16 mouse cellular contexts compared by ENCODE assay signal in genomic region chr8:109808120-109808447, GRCm38 (mm10). TPM values are rescaled to one million over a fixed set of nuclear protein-coding genes. Genes with fewer than 3 reads are reported as not detected.
DNase-seq lines count a peak whose midpoint lies in the region; ATAC-seq and TF ChIP-seq lines count a peak whose summit lies in the region.
"Had no signal": no experiment of that assay in that cellular context is flagged by ENCODE, and none has a peak within 500 bp of the region (broad histone marks: within the 10 kb centered on the region; RNA-seq: fewer than 3 reads in every experiment).

No protein-coding gene starts in this region.

- H3K27ac ChIP-seq in heart, adult 2 months = no peak overlapping the region
- no peak overlapping the region for H3K27ac ChIP-seq in liver, postnatal 0 days (ENCODE audit: low read depth)
- no peak overlapping the region for H3K27ac ChIP-seq in liver, embryonic 11.5 days (ENCODE audit: low read depth, low read length)
- H3K27ac ChIP-seq: embryonic facial prominence, embryonic 13.5 days; forebrain, embryonic 13.5 days; heart, embryonic 10.5 days; kidney, embryonic 15.5 days had no signal

- no peak overlapping the region for H3K9ac ChIP-seq in heart, adult 2 months (ENCODE audit: low read depth, low read length)
- no peak overlapping the region for H3K9ac ChIP-seq in liver, postnatal 0 days (replicated peaks)
- H3K9ac ChIP-seq in liver, embryonic 11.5 days (ENCODE audit: low read depth, low read length) = no peak overlapping the region
- H3K9ac ChIP-seq: embryonic facial prominence, embryonic 13.5 days; forebrain, embryonic 13.5 days; kidney, embryonic 15.5 days had no signal

- intact Hi-C loops in heart, adult 2 months (cut with DNase I) = no loop called here

- peak; percentile 42 for TF ChIP-seq CTCF in heart, adult 2 months (IDR thresholded peaks at IDR 0.05)
- TF ChIP-seq CTCF in liver, postnatal 0 days (IDR thresholded peaks at IDR 0.05; ENCODE audit: low read depth) = peak; percentile 38

- no peak overlapping the region for H3K4me3 ChIP-seq in heart, adult 2 months
- H3K4me3 ChIP-seq in liver, postnatal 0 days (ENCODE audit: low read depth, low read length) = no peak overlapping the region
- no peak overlapping the region for H3K4me3 ChIP-seq in liver, embryonic 11.5 days (ENCODE audit: low read depth, low read length)
- H3K4me3 ChIP-seq: embryonic facial prominence, embryonic 13.5 days; forebrain, embryonic 13.5 days; heart, embryonic 10.5 days; kidney, embryonic 15.5 days had no signal

- H3K36me3 ChIP-seq in heart, adult 2 months (ENCODE audit: control insufficient read depth, insufficient read depth, low read length) = peaks cover 20% of the 10 kb centered on the region
- H3K36me3 ChIP-seq in liver, postnatal 0 days (replicated peaks; ENCODE audit: insufficient read depth, low read length) = peaks cover 11% of the 10 kb centered on the region
- H3K36me3 ChIP-seq in liver, embryonic 11.5 days (ENCODE audit: control insufficient read depth, insufficient read depth, low read length) = 0 out of 2 replicates have a peak, but pooled peaks cover 2% of the 10 kb centered on the region

- TF ChIP-seq POLR2A in heart, adult 2 months (IDR thresholded peaks at IDR 0.05; ENCODE audit: insufficient read depth, low read depth, low read length) = no peak

- H3K79me2 ChIP-seq in heart, adult 2 months (replicated peaks; ENCODE audit: control insufficient read depth, insufficient read depth, low read length) = peaks cover 3% of the 10 kb centered on the region; the same call in 1 of the 2 replicates

- no peak for TF ChIP-seq EP300 in heart, adult 2 months (IDR thresholded peaks at IDR 0.05; ENCODE audit: insufficient read depth, low read depth, low read length)
- TF ChIP-seq EP300 in liver, postnatal 0 days (IDR thresholded peaks at IDR 0.05; ENCODE audit: low read depth) = no peak

- peaks cover 5% of the 10 kb centered on the region for H3K4me1 ChIP-seq in heart, adult 2 months (ENCODE audit: control insufficient read depth, insufficient read depth, low read length)
- peaks cover 9% of the 10 kb centered on the region for H3K4me1 ChIP-seq in liver, postnatal 0 days (ENCODE audit: insufficient read depth)
- H3K4me1 ChIP-seq in liver, embryonic 11.5 days (replicated peaks; ENCODE audit: control insufficient read depth, insufficient read depth, low read length) = no peaks in the 10 kb centered on the region
- H3K4me1 ChIP-seq: forebrain, embryonic 13.5 days had no signal

- H3K27me3 ChIP-seq in heart, adult 2 months (ENCODE audit: control insufficient read depth, insufficient read depth, low read length) = no peaks in the 10 kb centered on the region
- H3K27me3 ChIP-seq in liver, postnatal 0 days (ENCODE audit: insufficient read depth, low read length) = no peaks in the 10 kb centered on the region
- no peaks in the 10 kb centered on the region for H3K27me3 ChIP-seq in liver, embryonic 11.5 days (replicated peaks; ENCODE audit: control insufficient read depth, insufficient read depth, low read length)
- H3K27me3 ChIP-seq: embryonic facial prominence, embryonic 13.5 days; forebrain, embryonic 13.5 days; kidney, embryonic 15.5 days had no signal

- H3K4me2 ChIP-seq in liver, postnatal 0 days (ENCODE audit: low read depth, low read length) = no peak overlapping the region
- no peak overlapping the region for H3K4me2 ChIP-seq in liver, embryonic 11.5 days
- H3K4me2 ChIP-seq: embryonic facial prominence, embryonic 13.5 days; forebrain, embryonic 13.5 days; kidney, embryonic 15.5 days had no signal

- no peak for ATAC-seq in liver, postnatal 0 days
- no peak for ATAC-seq in liver, embryonic 11.5 days (replicated peaks; ENCODE audit: low FRiP score)
- peak; percentile 78; the same call in 1 of the 2 replicates for ATAC-seq in megakaryocyte-erythroid progenitor cell, adult 5-6 weeks (replicated peaks; ENCODE audit: low FRiP score, low TSS enrichment, poor library complexity, severe bottlenecking)
- ATAC-seq: forebrain, embryonic 13.5 days; hindbrain, embryonic 16.5 days; midbrain, embryonic 16.5 days had no signal

- no peaks in the 10 kb centered on the region for H3K9me3 ChIP-seq in liver, postnatal 0 days (ENCODE audit: low read length)
- no peaks in the 10 kb centered on the region for H3K9me3 ChIP-seq in liver, embryonic 11.5 days (ENCODE audit: control insufficient read depth, low read length)
- H3K9me3 ChIP-seq: embryonic facial prominence, embryonic 13.5 days; forebrain, embryonic 13.5 days; heart, embryonic 10.5 days; kidney, embryonic 15.5 days had no signal

- DNase-seq in heart, adult 2 months = no peak
- no peak for DNase-seq in heart, adult 18-20 months
- DNase-seq in liver, postnatal 0 days = no peak
- DNase-seq in liver, embryonic 11.5 days (ENCODE audit: low spot score) = no peak
- peak; percentile 25 for DNase-seq in R1 (ENCODE audit: low read depth, low spot score)
- no peak for DNase-seq in right cerebral cortex, adult 18-20 months
- no peak for DNase-seq in embryo, embryonic 9.5 days (ENCODE audit: extremely low spot score)
- DNase-seq: cerebellum, postnatal 36 days; thymus, adult 2 months had no signal

RNA-seq across cellular contexts. Expression of gene Ap1g1, which starts 29.7 kb away (rescaled TPM):
- 10 to 100 TPM; 38.3 to 39.0 TPM for total RNA-seq in heart, adult 2 months (2021)
- 20.4 and 39.3 TPM in 2 replicates for polyA plus RNA-seq in heart, adult 2 months (2012; rRNA removed)
- total RNA-seq in heart, adult 18-20 months (2021) = 10 to 100 TPM; 35.0 to 38.8 TPM
- polyA plus RNA-seq in liver, postnatal 0 days (2015; fragmentation: Nextera tagmentation; extraction: Ambion mirVana) = 13.3 and 14.0 TPM in 2 replicates
- 32.7 and 36.5 TPM in 2 replicates for polyA plus RNA-seq in liver, embryonic 11.5 days (2014; fragmentation: Nextera tagmentation; extraction: Ambion mirVana)
- 65.0 and 65.3 TPM in 2 replicates for total RNA-seq in megakaryocyte-erythroid progenitor cell, adult 5-6 weeks (2014; fragmentation: Nextera tagmentation)
- 55.6 and 69.0 TPM in 2 replicates for total RNA-seq in megakaryocyte-erythroid progenitor cell, adult 5-6 weeks (2017)
